Mouse (Mus musculus): ENCODE measurements around the gene Herpud2. TPM values are rescaled to one million over a fixed set of nuclear protein-coding genes. Genes with fewer than 3 reads are reported as not detected.
"Not testable (repeated sequence)": the region's sequence is repeated elsewhere in the genome, so short reads cannot be mapped to it uniquely, and the experiment has no call there.

Herpud2 gene
- polyA plus RNA-seq, 1 experiment from 2014 or later = 25.9 TPM

GRCm38 (mm10) chr9:25145925-25146324, 5.7 kb downstream of the Herpud2 start:
- no peak for ATAC-seq (ENCODE audit: extremely low read depth, insufficient number of reproducible peaks, low FRiP score, low TSS enrichment)
- no peak overlapping the region; the same call in 1 of the 2 replicates for H3K27ac ChIP-seq (replicated peaks)
- H3K4me1 ChIP-seq = peaks cover 36% of the 10 kb centered on the region
- no peaks in the 10 kb centered on the region for H3K27me3 ChIP-seq (replicated peaks)
- H3K36me3 ChIP-seq = peaks cover 6% of the 10 kb centered on the region; the same call in 1 of the 2 replicates
- 16% methylated on average over 1 of the region's 1 CpGs for WGBS
- no peak overlapping the region for H3K9ac ChIP-seq
- H3K4me3 ChIP-seq = no peak overlapping the region
- H3K9me3 ChIP-seq = no peaks in the 10 kb centered on the region
- peak overlapping the region; percentile 18; the same call in 1 of the 2 replicates for H3K4me2 ChIP-seq

DNA sequence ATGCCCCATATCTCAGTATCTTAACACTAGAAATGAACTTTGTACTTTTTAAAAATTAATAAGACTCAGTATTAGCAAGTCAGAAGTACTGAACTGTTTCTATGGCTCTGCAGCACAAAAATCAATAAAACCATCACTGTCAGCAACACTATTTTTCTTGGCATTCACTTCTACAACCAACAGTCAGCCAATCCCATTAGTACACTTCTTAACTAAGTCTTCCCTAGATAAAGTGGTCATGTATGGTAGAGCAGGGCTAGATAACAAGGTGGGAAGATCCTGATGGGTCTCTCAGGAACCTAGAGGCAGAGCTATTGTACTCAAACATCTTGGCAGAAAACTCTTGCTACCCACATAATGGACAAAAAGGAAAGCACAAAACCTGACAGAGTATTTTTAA, 7.7 kb downstream of the Herpud2 start:
- Histone ChIP-seq H3K27me3 (replicated peaks) (no peaks in the 10 kb centered on the region), H3K9me3 (no peaks in the 10 kb centered on the region), H3K4me1 (peaks cover 40% of the 10 kb centered on the region), H3K36me3 (peaks cover 6% of the 10 kb centered on the region; the same call in 1 of the 2 replicates), H3K9ac (no peak overlapping the region), H3K27ac (replicated peaks) (no peak overlapping the region), H3K4me2 (no peak overlapping the region), H3K4me3 (no peak overlapping the region)
- no peak for ATAC-seq (ENCODE audit: extremely low read depth, insufficient number of reproducible peaks, low FRiP score, low TSS enrichment)

- no peak overlapping the region for H3K27ac ChIP-seq (replicated peaks)
- H3K9ac ChIP-seq = no peak overlapping the region
- ATAC-seq (ENCODE audit: extremely low read depth, insufficient number of reproducible peaks, low FRiP score, low TSS enrichment) = no peak
- H3K4me1 ChIP-seq = peaks cover 34% of the 10 kb centered on the region
- H3K27me3 ChIP-seq (replicated peaks) = no peaks in the 10 kb centered on the region
- H3K4me2 ChIP-seq = no peak overlapping the region
- H3K9me3 ChIP-seq = no peaks in the 10 kb centered on the region
- H3K36me3 ChIP-seq = peaks cover 6% of the 10 kb centered on the region; the same call in 1 of the 2 replicates
- WGBS = 96% methylated on average over 1 of the region's 1 CpGs
- no peak overlapping the region for H3K4me3 ChIP-seq
Measured at GRCm38 (mm10) chr9:25142988-25143387, 8.6 kb downstream of the Herpud2 start.

- WGBS = 88% methylated on average over 3 of the region's 3 CpGs
Measured at GRCm38 (mm10) chr9:25142041-25142440, 9.6 kb downstream of the Herpud2 start.

GRCm38 (mm10) chr9:25140330-25140729, 11.3 kb downstream of the Herpud2 start:
- H3K4me2 ChIP-seq = no peak overlapping the region
- no peaks in the 10 kb centered on the region for H3K27me3 ChIP-seq (replicated peaks)
- no peak overlapping the region for H3K27ac ChIP-seq (replicated peaks)
- H3K9ac ChIP-seq = no peak overlapping the region
- WGBS = 45% methylated on average over 1 of the region's 1 CpGs
- no peaks in the 10 kb centered on the region for H3K9me3 ChIP-seq
- ATAC-seq (ENCODE audit: extremely low read depth, insufficient number of reproducible peaks, low FRiP score, low TSS enrichment) = no peak
- no peak overlapping the region for H3K4me3 ChIP-seq
- 0 out of 2 replicates have a peak, but pooled peaks cover 4% of the 10 kb centered on the region for H3K36me3 ChIP-seq
- peaks cover 21% of the 10 kb centered on the region for H3K4me1 ChIP-seq

More at GRCm38 (mm10) chr9:25142041-25142440, 9.6 kb downstream of the Herpud2 start:
- Histone ChIP-seq H3K4me1 (peaks cover 28% of the 10 kb centered on the region), H3K4me3 (no peak overlapping the region), H3K36me3 (peaks cover 6% of the 10 kb centered on the region; the same call in 1 of the 2 replicates), H3K27me3 (replicated peaks) (no peaks in the 10 kb centered on the region), H3K27ac (replicated peaks) (no peak overlapping the region), H3K9ac (no peak overlapping the region), H3K4me2 (no peak overlapping the region), H3K9me3 (no peaks in the 10 kb centered on the region)
- no peak for ATAC-seq (ENCODE audit: extremely low read depth, insufficient number of reproducible peaks, low FRiP score, low TSS enrichment)

GRCm38 (mm10) chr9:25138900-25139299, 12.7 kb downstream of the Herpud2 start:
- Histone ChIP-seq H3K27me3 (replicated peaks) (no peaks in the 10 kb centered on the region), H3K4me1 (peaks cover 14% of the 10 kb centered on the region), H3K4me2 (no peak overlapping the region), H3K9ac (no peak overlapping the region), H3K36me3 (no peaks in the 10 kb centered on the region), H3K27ac (replicated peaks) (no peak overlapping the region), H3K4me3 (no peak overlapping the region), H3K9me3 (no peaks in the 10 kb centered on the region)
- ATAC-seq (ENCODE audit: extremely low read depth, insufficient number of reproducible peaks, low FRiP score, low TSS enrichment) = no peak
- WGBS = 89% methylated on average over 1 of the region's 1 CpGs

DNA sequence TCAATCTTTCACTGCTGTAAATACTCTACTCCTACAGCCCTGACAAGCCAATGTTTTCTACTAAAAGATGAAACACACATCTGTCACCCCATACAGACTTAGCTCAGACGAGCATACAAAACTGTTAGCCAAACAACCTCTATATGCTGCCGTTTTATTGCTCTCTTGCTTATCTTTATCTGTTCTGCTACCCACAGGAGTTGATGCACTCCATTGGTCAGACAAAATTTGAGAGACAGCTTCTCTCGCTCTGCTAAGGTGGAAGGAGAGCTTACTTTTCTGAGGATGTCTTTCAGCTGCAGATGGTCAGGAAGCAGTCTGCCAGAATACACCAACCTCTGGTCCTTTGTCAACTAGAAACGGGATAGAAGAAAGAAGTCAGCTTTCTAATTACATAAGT, 18.7 kb downstream of the Herpud2 start:
- WGBS = 67% methylated on average over 4 of the region's 4 CpGs
- no peak for ATAC-seq (ENCODE audit: extremely low read depth, insufficient number of reproducible peaks, low FRiP score, low TSS enrichment)
- Histone ChIP-seq H3K4me3 (no peak overlapping the region), H3K9ac (no peak overlapping the region), H3K36me3 (peaks cover 23% of the 10 kb centered on the region), H3K4me1 (no peaks in the 10 kb centered on the region), H3K27ac (replicated peaks) (no peak overlapping the region), H3K9me3 (no peaks in the 10 kb centered on the region), H3K27me3 (replicated peaks) (no peaks in the 10 kb centered on the region), H3K4me2 (no peak overlapping the region)

DNA sequence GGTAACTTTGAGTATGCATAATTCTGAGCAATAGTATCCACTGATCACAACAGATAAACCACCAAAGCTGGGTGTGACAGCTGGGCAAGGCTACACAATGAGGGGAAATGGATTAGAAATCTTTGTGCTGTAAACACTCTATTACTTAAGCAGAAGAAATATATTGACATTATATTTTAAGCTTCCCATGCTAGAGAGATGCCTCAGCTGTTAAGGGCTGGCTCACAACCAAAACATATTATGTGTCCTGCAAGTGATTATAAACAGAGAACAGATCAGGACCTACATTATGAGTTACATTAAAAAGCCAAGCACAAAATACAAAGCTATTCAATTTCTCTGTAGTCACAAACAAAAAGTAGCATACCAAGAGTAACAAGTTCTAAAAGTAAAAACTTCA, 19.4 kb downstream of the Herpud2 start:
- no peaks in the 10 kb centered on the region for H3K27me3 ChIP-seq (replicated peaks)
- no peaks in the 10 kb centered on the region for H3K9me3 ChIP-seq
- no peak overlapping the region for H3K27ac ChIP-seq (replicated peaks)
- H3K4me2 ChIP-seq = no peak overlapping the region
- no peak overlapping the region for H3K4me3 ChIP-seq
- H3K36me3 ChIP-seq = peaks cover 23% of the 10 kb centered on the region
- no peak overlapping the region for H3K9ac ChIP-seq
- ATAC-seq (ENCODE audit: extremely low read depth, insufficient number of reproducible peaks, low FRiP score, low TSS enrichment) = no peak
- no peaks in the 10 kb centered on the region for H3K4me1 ChIP-seq

DNA sequence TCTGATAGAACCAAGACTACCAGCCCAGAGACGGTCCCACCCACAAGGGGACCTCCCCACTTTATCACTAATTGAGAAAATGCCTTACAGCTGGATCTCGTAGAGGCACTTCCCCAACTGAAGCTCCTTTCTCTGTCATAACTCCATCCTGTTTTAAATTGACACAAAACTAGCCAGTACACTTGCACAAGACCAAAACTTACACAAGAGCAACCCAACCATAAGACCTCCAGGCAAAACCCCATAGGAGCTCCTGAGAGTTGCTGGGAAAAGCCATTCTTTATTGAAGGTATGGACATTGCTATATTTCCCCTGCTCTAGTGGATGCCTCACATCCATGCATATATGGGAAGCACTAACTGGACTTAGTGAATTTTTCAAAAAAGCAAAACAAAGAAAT, 27.6 kb downstream of the Herpud2 start:
- Histone ChIP-seq H3K4me1 (no peaks in the 10 kb centered on the region), H3K9ac (no peak overlapping the region), H3K4me2 (no peak overlapping the region), H3K36me3 (peaks cover 47% of the 10 kb centered on the region), H3K27me3 (replicated peaks) (no peaks in the 10 kb centered on the region), H3K9me3 (no peaks in the 10 kb centered on the region), H3K27ac (replicated peaks) (no peak overlapping the region), H3K4me3 (no peak overlapping the region)
- 67% methylated on average over 2 of the region's 2 CpGs for WGBS
- ATAC-seq (ENCODE audit: extremely low read depth, insufficient number of reproducible peaks, low FRiP score, low TSS enrichment) = no peak

GRCm38 (mm10) chr9:25123590-25123989, 28.0 kb downstream of the Herpud2 start:
- ATAC-seq (ENCODE audit: extremely low read depth, insufficient number of reproducible peaks, low FRiP score, low TSS enrichment); H3K9ac ChIP-seq; H3K4me3 ChIP-seq; H3K9me3 ChIP-seq; H3K27ac ChIP-seq (replicated peaks); H3K27me3 ChIP-seq (replicated peaks); H3K4me1 ChIP-seq; H3K4me2 ChIP-seq: not testable (repeated sequence)
- WGBS = 97% methylated on average over 1 of the region's 1 CpGs
- peaks cover 49% of the 10 kb centered on the region for H3K36me3 ChIP-seq

DNA sequence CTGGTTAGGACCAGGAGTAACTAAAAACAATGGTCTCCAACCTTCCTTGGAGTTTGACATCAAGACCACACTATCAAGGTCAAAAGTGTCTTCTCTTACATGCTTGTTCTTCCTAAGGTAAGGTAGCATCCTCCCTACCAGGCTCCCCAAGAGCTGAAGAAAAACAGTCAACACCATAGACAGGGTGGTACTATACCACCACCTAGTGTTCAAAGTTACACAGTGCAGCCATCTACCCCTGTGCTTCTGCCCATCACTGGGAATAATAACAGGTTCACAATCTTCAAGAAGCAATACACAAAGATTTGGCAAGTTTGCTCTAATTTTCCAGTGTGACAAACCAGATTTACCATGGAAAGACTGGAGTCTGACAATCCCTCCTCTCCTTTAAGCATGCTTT, 47.0 kb downstream of the Herpud2 start:
- H3K4me2 ChIP-seq = no peak overlapping the region
- H3K27ac ChIP-seq (replicated peaks) = no peak overlapping the region
- no peaks in the 10 kb centered on the region for H3K27me3 ChIP-seq (replicated peaks)
- no peak overlapping the region for H3K9ac ChIP-seq
- H3K9me3 ChIP-seq = peaks cover 6% of the 10 kb centered on the region
- H3K4me1 ChIP-seq = peaks cover 9% of the 10 kb centered on the region
- H3K36me3 ChIP-seq = peaks cover 65% of the 10 kb centered on the region
- no peak for ATAC-seq (ENCODE audit: extremely low read depth, insufficient number of reproducible peaks, low FRiP score, low TSS enrichment)
- H3K4me3 ChIP-seq = no peak overlapping the region

GRCm38 (mm10) chr9:25102881-25103280, 48.7 kb downstream of the Herpud2 start:
- no peak for ATAC-seq (ENCODE audit: extremely low read depth, insufficient number of reproducible peaks, low FRiP score, low TSS enrichment)
- Histone ChIP-seq H3K4me2 (no peak overlapping the region), H3K27me3 (replicated peaks) (no peaks in the 10 kb centered on the region), H3K36me3 (peaks cover 54% of the 10 kb centered on the region), H3K4me1 (peaks cover 9% of the 10 kb centered on the region), H3K9me3 (peaks cover 6% of the 10 kb centered on the region), H3K27ac (replicated peaks) (no peak overlapping the region), H3K9ac (no peak overlapping the region), H3K4me3 (no peak overlapping the region)
- WGBS = 82% methylated on average over 1 of the region's 1 CpGs
